Mouse (Mus musculus): Measurements from ENCODE around the gene 4930449I24Rik.
"Not testable (repeated sequence)": the region's sequence is repeated elsewhere in the genome, so short reads cannot be mapped to it uniquely, and the experiment has no call there.

The 4930449I24Rik gene

DNA sequence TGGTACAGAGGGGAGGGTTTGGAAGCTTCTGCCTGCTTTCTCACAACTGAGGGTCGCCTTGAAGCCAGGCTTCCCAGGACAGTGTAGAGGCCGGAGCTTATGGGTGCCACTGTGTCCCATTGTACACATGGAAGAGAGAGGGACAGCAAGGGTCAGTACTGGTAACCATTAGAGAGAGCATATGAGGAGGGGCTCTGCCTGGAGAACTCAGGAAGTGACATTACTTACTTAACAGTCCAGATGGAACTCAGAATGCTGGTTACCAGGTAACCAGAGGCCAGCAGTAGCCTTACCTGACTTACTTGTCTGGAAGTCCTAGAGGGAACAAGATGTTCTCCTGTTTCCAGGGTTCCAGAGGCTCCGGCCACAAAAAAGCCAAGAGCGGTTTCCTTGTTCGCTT is at the start of gene 4930449I24Rik:
Gene 4930449I24Rik, plus strand, starts transcription at position 301 of the 400 bp plus-strand sequence.
- not testable (repeated sequence) for DNase-seq (ENCODE audit: extremely low spot score, low read depth, low spot score)

GRCm38 (mm10) chr5:146453556-146453955 is 48.6 kb upstream of the 4930449I24Rik start:
- DNase-seq (ENCODE audit: extremely low spot score, low read depth, low spot score): no peak

- no peak for DNase-seq (ENCODE audit: extremely low spot score, low read depth, low spot score)
Observed at GRCm38 (mm10) chr5:146461612-146462011, 40.6 kb upstream of the 4930449I24Rik start.

- DNase-seq (ENCODE audit: extremely low spot score, low read depth, low spot score): no peak
Observed at GRCm38 (mm10) chr5:146466663-146467062, 35.5 kb upstream of the 4930449I24Rik start.

DNA sequence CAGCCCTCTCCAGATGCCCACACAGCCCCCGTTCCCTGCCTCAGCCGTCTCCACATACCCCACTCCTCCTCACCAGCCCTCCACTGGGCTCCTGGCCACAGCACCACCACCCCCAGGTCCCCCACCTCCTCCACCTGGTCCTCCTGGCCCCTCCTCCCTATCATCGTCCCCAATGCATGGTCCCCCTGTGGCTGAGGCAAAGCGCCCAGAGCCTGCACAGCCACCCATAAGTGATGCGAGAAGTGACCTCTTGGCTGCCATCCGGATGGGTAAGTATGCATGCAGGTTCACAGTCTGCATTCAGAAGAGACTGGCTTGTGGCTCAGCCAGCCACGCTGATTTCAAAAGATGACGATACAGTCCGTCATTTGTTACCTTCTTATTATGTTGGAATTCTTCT is 33.9 kb upstream of the 4930449I24Rik start:
- DNase-seq (ENCODE audit: extremely low spot score, low read depth, low spot score): no peak

- no peak for DNase-seq (ENCODE audit: extremely low spot score, low read depth, low spot score)
Observed at GRCm38 (mm10) chr5:146470821-146471220, 31.4 kb upstream of the 4930449I24Rik start.

DNA sequence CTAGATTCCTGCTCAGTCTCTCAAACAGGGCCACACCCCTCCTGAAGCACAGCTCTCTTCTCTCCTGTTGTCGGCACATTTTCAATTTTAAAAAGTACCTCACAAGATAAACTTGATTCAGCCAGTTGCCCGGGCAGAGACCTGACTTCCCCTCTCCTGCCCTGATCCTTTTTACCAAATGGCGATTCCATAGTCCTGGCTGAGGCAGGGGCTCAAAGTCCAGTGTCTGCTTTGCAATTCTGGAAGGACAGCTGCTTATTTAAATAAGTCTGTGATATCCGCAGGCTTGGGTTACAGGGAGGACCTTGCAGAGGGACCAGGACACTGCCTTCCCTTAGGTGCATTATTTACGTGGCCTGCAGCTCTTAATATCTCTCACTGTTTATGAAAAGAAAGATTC is 30.9 kb upstream of the 4930449I24Rik start:
- no peak for DNase-seq (ENCODE audit: extremely low spot score, low read depth, low spot score)

DNA sequence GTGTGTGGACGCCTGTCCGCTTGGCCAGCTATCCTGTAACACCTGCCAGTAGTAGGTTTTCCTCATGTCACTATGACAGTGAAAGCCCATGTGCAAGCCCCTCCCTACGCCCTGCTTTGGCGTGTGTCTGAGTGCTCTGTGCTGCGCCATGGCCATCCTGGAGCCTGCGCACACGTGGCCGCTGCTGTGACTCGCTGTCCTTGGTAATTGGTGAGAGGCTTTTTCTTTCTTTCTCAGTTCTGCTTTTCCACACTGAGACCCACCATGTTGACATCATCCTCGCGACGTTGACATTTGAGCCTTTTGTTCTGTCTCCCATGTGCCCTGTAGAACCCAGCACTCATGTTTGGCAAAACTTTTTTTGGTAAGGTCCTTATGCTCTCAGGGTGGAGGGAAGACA is 30.4 kb upstream of the 4930449I24Rik start:
- DNase-seq (ENCODE audit: extremely low spot score, low read depth, low spot score): no peak

DNA sequence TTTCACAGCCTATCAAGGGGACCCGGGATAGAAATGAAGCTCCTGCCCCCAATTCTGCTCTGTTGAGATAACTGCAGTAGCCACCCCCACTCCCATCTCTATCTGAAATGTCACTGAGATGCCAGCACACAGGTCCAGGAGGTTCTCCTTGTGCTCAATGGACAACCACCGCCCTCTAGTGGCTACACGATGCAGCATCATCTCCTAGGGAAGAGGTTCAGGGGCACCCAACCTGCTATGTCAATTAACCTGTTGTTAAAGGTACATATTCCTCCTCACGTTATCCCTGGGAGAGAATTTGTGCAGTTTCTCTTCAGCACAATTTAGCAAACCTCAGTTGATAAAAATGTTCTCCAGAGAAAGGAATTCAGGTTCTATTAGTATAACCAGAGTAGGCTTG is 22.6 kb upstream of the 4930449I24Rik start:
- DNase-seq (ENCODE audit: extremely low spot score, low read depth, low spot score): not testable (repeated sequence)

GRCm38 (mm10) chr5:146481665-146482064 is 20.5 kb upstream of the 4930449I24Rik start, which contains the start of gene Gm6408:
Gene Gm6408 (plus strand): TSS chr5:146481965.
- not testable (repeated sequence) for DNase-seq (ENCODE audit: extremely low spot score, low read depth, low spot score)

GRCm38 (mm10) chr5:146488959-146489358 is 13.2 kb upstream of the 4930449I24Rik start:
- DNase-seq (ENCODE audit: extremely low spot score, low read depth, low spot score): not testable (repeated sequence)

DNA sequence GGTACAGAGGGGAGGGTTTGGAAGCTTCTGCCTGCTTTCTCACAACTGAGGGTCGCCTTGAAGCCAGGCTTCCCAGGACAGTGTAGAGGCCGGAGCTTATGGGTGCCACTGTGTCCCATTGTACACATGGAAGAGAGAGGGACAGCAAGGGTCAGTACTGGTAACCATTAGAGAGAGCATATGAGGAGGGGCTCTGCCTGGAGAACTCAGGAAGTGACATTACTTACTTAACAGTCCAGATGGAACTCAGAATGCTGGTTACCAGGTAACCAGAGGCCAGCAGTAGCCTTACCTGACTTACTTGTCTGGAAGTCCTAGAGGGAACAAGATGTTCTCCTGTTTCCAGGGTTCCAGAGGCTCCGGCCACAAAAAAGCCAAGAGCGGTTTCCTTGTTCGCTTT is 11.1 kb upstream of the 4930449I24Rik start, which contains the start of gene Gm6370:
Gene Gm6370, plus strand, starts transcription at position 301 of the 400 bp plus-strand sequence.
- not testable (repeated sequence) for DNase-seq (ENCODE audit: extremely low spot score, low read depth, low spot score)

DNA sequence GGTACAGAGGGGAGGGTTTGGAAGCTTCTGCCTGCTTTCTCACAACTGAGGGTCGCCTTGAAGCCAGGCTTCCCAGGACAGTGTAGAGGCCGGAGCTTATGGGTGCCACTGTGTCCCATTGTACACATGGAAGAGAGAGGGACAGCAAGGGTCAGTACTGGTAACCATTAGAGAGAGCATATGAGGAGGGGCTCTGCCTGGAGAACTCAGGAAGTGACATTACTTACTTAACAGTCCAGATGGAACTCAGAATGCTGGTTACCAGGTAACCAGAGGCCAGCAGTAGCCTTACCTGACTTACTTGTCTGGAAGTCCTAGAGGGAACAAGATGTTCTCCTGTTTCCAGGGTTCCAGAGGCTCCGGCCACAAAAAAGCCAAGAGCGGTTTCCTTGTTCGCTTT is 11.6 kb downstream of the 4930449I24Rik start, which contains the start of gene Gm3402:
Gene Gm3402, plus strand, starts transcription at position 301 of the 400 bp plus-strand sequence.
- not testable (repeated sequence) for DNase-seq (ENCODE audit: extremely low spot score, low read depth, low spot score)

- not testable (repeated sequence) for DNase-seq (ENCODE audit: extremely low spot score, low read depth, low spot score)
Observed at GRCm38 (mm10) chr5:146525501-146525900, 23.3 kb downstream of the 4930449I24Rik start, which contains the start of gene Gm3404. Gene Gm3404 (plus strand): TSS chr5:146525801.

GRCm38 (mm10) chr5:146537347-146537746 is 35.1 kb downstream of the 4930449I24Rik start, which contains the start of gene Gm3409:
Gene Gm3409 (plus strand): TSS chr5:146537647.
- DNase-seq (ENCODE audit: extremely low spot score, low read depth, low spot score): not testable (repeated sequence)

Data from hindlimb bud, embryonic 11.5 days (tissue).